Mouse (Mus musculus) CH12.LX (cell line): ENCODE measurements around the gene Ube2n. TPM values are rescaled to one million over a fixed set of nuclear protein-coding genes. Genes with fewer than 3 reads are reported as not detected.
A peak's percentile ranks its signal among the peaks of the same experiment; 100 is the strongest.

Experiments
- DNase-seq: peaks from one replicate; pipeline ENCODE4 v3.0.0-alpha.2; 2013; ENCODE audit errors: extremely low read depth
- H3K27ac ChIP-seq: 2 replicates; pipeline ENCODE4 v1.5.1; 2012; ENCODE audit warnings: low read depth, mild to moderate bottlenecking, control low read depth, moderate library complexity; ENCODE audit not compliant: insufficient read depth
- H3K27me3 ChIP-seq: replicated peaks from 2 replicates; pipeline ENCODE3; 2012; ENCODE audit warnings: inconsistent platforms
- H3K36me3 ChIP-seq, 2 experiments: replicated peaks in 1 of 2; 2 replicates each; pipeline versions ENCODE3 to v1.6.1; 2012; ENCODE audit warnings: inconsistent platforms in 1 of 2, low read length in 1 of 2, mild to moderate bottlenecking in 1 of 2, mixed read lengths in 1 of 2, moderate library complexity in 1 of 2; ENCODE audit not compliant: control insufficient read depth in 1 of 2, insufficient read depth in 1 of 2
- H3K4me1 ChIP-seq, 2 experiments: 2 replicates each; pipeline ENCODE4 v1.6.1; 2012; ENCODE audit warnings: inconsistent platforms in 1 of 2, moderate library complexity in 1 of 2; ENCODE audit not compliant: insufficient read depth in 2 of 2, control insufficient read depth in 1 of 2
- H3K4me2 ChIP-seq: 2 replicates; pipeline ENCODE4 v1.6.1; 2012; ENCODE audit warnings: low read depth, mild to moderate bottlenecking, control low read depth; ENCODE audit not compliant: poor library complexity, insufficient read depth, severe bottlenecking
- H3K4me3 ChIP-seq, 3 experiments: fragments of 150-350 bp in 1 of 3; sonication (generic) in 1 of 3; replicated peaks in 1 of 3; 2 replicates each; pipeline versions ENCODE3 to v1.5.1; 2011 to 2012; ENCODE audit warnings: low read depth in 2 of 3, low read length in 2 of 3, mild to moderate bottlenecking in 2 of 3, moderate library complexity in 2 of 3, control low read depth in 1 of 3, improper control_type of control experiment in 1 of 3, inconsistent platforms in 1 of 3, mixed read lengths in 1 of 3; ENCODE audit not compliant: poor library complexity in 1 of 3
- H3K79me2 ChIP-seq: replicated peaks from 2 replicates; pipeline ENCODE4 v1.6.1; 2012; ENCODE audit warnings: mild to moderate bottlenecking, moderate library complexity; ENCODE audit not compliant: control insufficient read depth, poor library complexity, insufficient read depth, severe bottlenecking; ENCODE audit errors: extremely low read depth
- H3K9ac ChIP-seq: 2 replicates; pipeline ENCODE4 v1.6.1; 2012; ENCODE audit warnings: low read depth, mild to moderate bottlenecking, control low read depth, moderate library complexity; ENCODE audit not compliant: insufficient read depth
- H3K9me3 ChIP-seq: replicated peaks from 2 replicates; pipeline ENCODE3; 2012; ENCODE audit warnings: low read length, inconsistent platforms, mixed read lengths
- BHLHE40 ChIP-seq: IDR thresholded peaks from 2 replicates; pipeline ENCODE4 v1.6.1; 2011; ENCODE audit warnings: mild to moderate bottlenecking, low read depth, low read length, improper control_type of control experiment
- CHD1 ChIP-seq: IDR thresholded peaks from 2 replicates; pipeline ENCODE4 v1.6.1; 2012; ENCODE audit warnings: low read depth, low read length, improper control_type of control experiment, inconsistent platforms
- CHD2 ChIP-seq: IDR thresholded peaks from 2 replicates; pipeline ENCODE4 v1.6.1; 2011; ENCODE audit warnings: low read length, improper control_type of control experiment
- CTCF ChIP-seq, 2 experiments: IDR thresholded peaks in 1 of 2; conservative IDR thresholded peaks in 1 of 2; 2 replicates each; pipeline ENCODE4 v1.5.1; 2011 to 2012; ENCODE audit warnings: low read depth in 2 of 2, low read length in 2 of 2, improper control_type of control experiment in 1 of 2, inconsistent platforms in 1 of 2, mild to moderate bottlenecking in 1 of 2, moderate library complexity in 1 of 2
- E2F4 ChIP-seq: IDR thresholded peaks from 2 replicates; pipeline ENCODE4 v1.6.1; 2011; ENCODE audit warnings: low read depth, low read length, improper control_type of control experiment; ENCODE audit not compliant: insufficient replicate concordance
- ELF1 ChIP-seq: IDR thresholded peaks from 2 replicates; pipeline ENCODE4 v1.6.1; 2014; ENCODE audit warnings: low read depth, mild to moderate bottlenecking, inconsistent platforms, low read length, improper control_type of control experiment
- EP300 ChIP-seq: IDR thresholded peaks from 2 replicates; pipeline ENCODE4 v1.6.1; 2011; ENCODE audit warnings: low read length, improper control_type of control experiment
- ETS1 ChIP-seq: conservative IDR thresholded peaks from 2 replicates; pipeline ENCODE4 v1.6.1; 2012; ENCODE audit warnings: low read depth, mild to moderate bottlenecking, inconsistent platforms, low read length, improper control_type of control experiment, moderate library complexity
- GABPA ChIP-seq: IDR thresholded peaks from 2 replicates; pipeline ENCODE4 v1.6.1; 2012; ENCODE audit warnings: low read depth, low read length, improper control_type of control experiment, inconsistent platforms; ENCODE audit not compliant: insufficient replicate concordance
- HCFC1 ChIP-seq: IDR thresholded peaks from 2 replicates; pipeline ENCODE4 v1.6.1; 2012; ENCODE audit warnings: low read depth, mild to moderate bottlenecking, inconsistent platforms, low read length, improper control_type of control experiment
- IRF4 ChIP-seq: IDR thresholded peaks from 2 replicates; pipeline ENCODE4 v1.6.1; 2014; ENCODE audit warnings: low read depth, mild to moderate bottlenecking, inconsistent platforms, low read length, improper control_type of control experiment
- JUN ChIP-seq: IDR thresholded peaks from 2 replicates; pipeline ENCODE4 v1.6.1; 2011; ENCODE audit warnings: low read depth, mild to moderate bottlenecking, low read length, improper control_type of control experiment, moderate library complexity; ENCODE audit not compliant: insufficient read depth
- JUND ChIP-seq: conservative IDR thresholded peaks from 2 replicates; pipeline ENCODE4 v1.6.1; 2011; ENCODE audit warnings: low read depth, low read length, improper control_type of control experiment
- KAT2A ChIP-seq: IDR thresholded peaks from 2 replicates; pipeline ENCODE4 v1.6.1; 2012; ENCODE audit warnings: low read length, improper control_type of control experiment, inconsistent platforms; ENCODE audit not compliant: insufficient replicate concordance
- MAFK ChIP-seq: IDR thresholded peaks from 2 replicates; pipeline ENCODE4 v1.6.1; 2011; ENCODE audit warnings: low read length, improper control_type of control experiment; ENCODE audit not compliant: insufficient replicate concordance
- MAX ChIP-seq: IDR thresholded peaks from 2 replicates; pipeline ENCODE4 v1.6.1; 2011; ENCODE audit warnings: low read length, improper control_type of control experiment
- MAZ ChIP-seq: IDR thresholded peaks from 2 replicates; pipeline ENCODE4 v1.6.1; 2012; ENCODE audit warnings: low read depth, mild to moderate bottlenecking, inconsistent platforms, low read length, improper control_type of control experiment, moderate library complexity
- MEF2A ChIP-seq: IDR thresholded peaks from 2 replicates; pipeline ENCODE4 v1.6.1; 2014; ENCODE audit warnings: low read depth, mild to moderate bottlenecking, inconsistent platforms, low read length, improper control_type of control experiment, borderline replicate concordance
- MXI1 ChIP-seq: IDR thresholded peaks from 2 replicates; pipeline ENCODE4 v1.6.1; 2011; ENCODE audit warnings: mild to moderate bottlenecking, low read depth, low read length, improper control_type of control experiment
- MYC ChIP-seq: IDR thresholded peaks from 2 replicates; pipeline ENCODE4 v1.6.1; 2011; ENCODE audit warnings: low read depth, mild to moderate bottlenecking, improper control_type of control experiment, low read length
- NELFE ChIP-seq: IDR thresholded peaks from 2 replicates; pipeline ENCODE4 v1.6.1; 2011; ENCODE audit warnings: low read depth, low read length, improper control_type of control experiment
- NRF1 ChIP-seq: IDR thresholded peaks from 2 replicates; pipeline ENCODE4 v1.6.1; 2014; ENCODE audit warnings: low read depth, mild to moderate bottlenecking, inconsistent platforms, low read length, improper control_type of control experiment, moderate library complexity
- PAX5 ChIP-seq: IDR thresholded peaks from 2 replicates; pipeline ENCODE4 v1.6.1; 2012; ENCODE audit warnings: low read length, inconsistent platforms, mixed read lengths
- POLR2A ChIP-seq: IDR thresholded peaks from 2 replicates; pipeline ENCODE4 v1.6.1; 2011; ENCODE audit warnings: low read depth, mild to moderate bottlenecking, improper control_type of control experiment, low read length
- POLR2AphosphoS2 ChIP-seq: IDR thresholded peaks from 2 replicates; pipeline ENCODE4 v1.6.1; 2011; ENCODE audit warnings: low read depth, low read length, improper control_type of control experiment
- RAD21 ChIP-seq: IDR thresholded peaks from 2 replicates; pipeline ENCODE4 v1.6.1; 2011; ENCODE audit warnings: low read depth, mild to moderate bottlenecking, low read length, improper control_type of control experiment, moderate library complexity
- RCOR1 ChIP-seq: conservative IDR thresholded peaks from 2 replicates; pipeline ENCODE4 v1.6.1; 2012; ENCODE audit warnings: low read depth, mild to moderate bottlenecking, inconsistent platforms, low read length, improper control_type of control experiment
- SIN3A ChIP-seq: IDR thresholded peaks from 2 replicates; pipeline ENCODE4 v1.6.1; 2012; ENCODE audit warnings: low read length, improper control_type of control experiment, inconsistent platforms
- SMC3 ChIP-seq: IDR thresholded peaks from 2 replicates; pipeline ENCODE4 v1.6.1; 2011; ENCODE audit warnings: low read depth, low read length, improper control_type of control experiment
- TCF12 ChIP-seq: IDR thresholded peaks from 2 replicates; pipeline ENCODE4 v1.6.1; 2014; ENCODE audit warnings: low read depth, mild to moderate bottlenecking, inconsistent platforms, low read length, improper control_type of control experiment
- UBTF ChIP-seq: IDR thresholded peaks from 2 replicates; pipeline ENCODE4 v1.6.1; 2012; ENCODE audit warnings: low read depth, mild to moderate bottlenecking, inconsistent platforms, low read length, improper control_type of control experiment, moderate library complexity
- USF1 ChIP-seq: IDR thresholded peaks from 2 replicates; pipeline ENCODE4 v1.6.1; 2014; ENCODE audit warnings: low read depth, mild to moderate bottlenecking, inconsistent platforms, low read length, improper control_type of control experiment
- USF2 ChIP-seq: conservative IDR thresholded peaks from 2 replicates; pipeline ENCODE4 v1.6.1; 2011; ENCODE audit warnings: low read depth, low read length, improper control_type of control experiment
- ZC3H11A ChIP-seq: IDR thresholded peaks from 2 replicates; pipeline ENCODE4 v1.6.1; 2012; ENCODE audit warnings: low read depth, mild to moderate bottlenecking, inconsistent platforms, low read length, improper control_type of control experiment
- ZMIZ1 ChIP-seq: IDR thresholded peaks from 2 replicates; pipeline ENCODE4 v1.6.1; 2012; ENCODE audit warnings: low read depth, mild to moderate bottlenecking, inconsistent platforms, low read length, improper control_type of control experiment
- ZNF384 ChIP-seq: IDR thresholded peaks from 2 replicates; pipeline ENCODE4 v1.6.1; 2012; ENCODE audit warnings: low read depth, low read length, improper control_type of control experiment, inconsistent platforms
- dilution Hi-C: fragments of 300-500 bp; cut with MboI; formaldehyde crosslinking; loops from 2 replicates; pipeline ENCODE4 v1.14.3; 2020; ENCODE audit warnings: low sequenced_read_pairs; ENCODE audit not compliant: extremely low pct_unique_long_range_greater_than_20kb, extremely low pct_ligation_motif_present
- in situ Hi-C: fragments of 300-500 bp; cut with MboI; formaldehyde crosslinking; loops from 3 replicates; pipeline ENCODE4 v1.14.3; 2019; ENCODE audit warnings: low sequenced_read_pairs, low pct_ligation_motif_present, low pct_unique_long_range_greater_than_20kb, mixed read lengths
- polyA plus RNA-seq: library from polyadenylated mRNA; unstranded; fragments of >175 nt; gene quantifications from 2 replicates; pipeline ENCODE4 v1.2.1, GENCODE M21; 2012; ENCODE audit warnings: low read depth; ENCODE audit not compliant: insufficient read length
- total RNA-seq, 2 experiments: library from RNA; depleted of rRNA; stranded (reverse); fragments of 300-350 nt in 1 of 2; fragments of >200 nt in 1 of 2; gene quantifications; 2 replicates each; pipeline ENCODE4 v1.2.3; 2012 to 2014

Ube2n gene
- total and polyA plus RNA-seq, 3 experiments: 71.9 to 265 (median 237) TPM

DNA sequence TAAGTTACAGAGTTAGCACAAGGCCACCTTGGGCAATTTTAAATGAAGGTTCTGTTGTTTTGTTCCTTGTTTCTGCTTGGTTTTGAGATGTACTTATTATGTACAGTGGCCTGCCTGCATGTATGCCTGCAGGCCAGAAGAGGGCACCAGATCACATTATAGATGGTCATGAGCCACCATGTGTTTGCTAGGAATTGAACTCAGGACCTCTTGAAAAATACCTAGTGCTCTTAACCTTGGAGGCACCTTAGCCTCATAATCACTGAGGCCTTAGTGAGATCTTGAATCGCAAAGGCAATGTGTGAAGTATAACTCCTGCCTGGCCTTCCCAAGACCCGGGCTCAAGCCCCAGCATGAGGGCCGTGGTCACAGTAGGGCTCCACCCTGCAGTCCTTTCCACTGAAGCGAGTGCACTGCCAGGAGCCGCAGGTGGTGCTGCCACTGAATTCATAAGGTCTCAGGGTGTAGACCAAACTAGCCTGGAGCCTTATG, 42.4 kb downstream of the Ube2n start:
- dilution Hi-C loops (no loop called here), in situ Hi-C loops (loop anchor here (5.0 to 25.0 kb wide), 3 partner anchors 305 to 480 kb away; no protein-coding TSS in a partner anchor)
- H3K36me3 ChIP-seq: peaks cover 3 to 58% of the 10 kb centered on the region in 2 experiments
- no peak overlapping the region for H3K4me2 ChIP-seq
- H3K9ac ChIP-seq: no peak overlapping the region
- H3K27ac ChIP-seq: no peak overlapping the region
- H3K4me3 ChIP-seq: no peak overlapping the region
- H3K27me3 ChIP-seq: no peaks in the 10 kb centered on the region
- peaks cover 35% of the 10 kb centered on the region for H3K79me2 ChIP-seq
- H3K4me1 ChIP-seq: peaks cover 4 to 41% of the 10 kb centered on the region in 2 experiments
- DNase-seq: peak; percentile 33
- TF ChIP-seq RCOR1: no peak
- no peak for TF ChIP-seq BHLHE40
- no peak for TF ChIP-seq GABPA
- TF ChIP-seq NELFE: no peak
- TF ChIP-seq POLR2A: no peak
- TF ChIP-seq POLR2AphosphoS2: no peak
- no peak for TF ChIP-seq CHD1
- TF ChIP-seq MXI1: no peak
- no peak for TF ChIP-seq MAZ
- no peak for TF ChIP-seq ZC3H11A
- TF ChIP-seq MAX: no peak
- no peak for TF ChIP-seq ZMIZ1
- no peak for TF ChIP-seq ETS1
- TF ChIP-seq HCFC1: no peak
- TF ChIP-seq NRF1: no peak
- TF ChIP-seq UBTF: no peak
- TF ChIP-seq KAT2A: no peak
- no peak for TF ChIP-seq E2F4
- TF ChIP-seq MEF2A: no peak
- TF ChIP-seq SMC3: peak; percentile 81
- peak; percentile 76 for TF ChIP-seq RAD21
- peak; percentile 66 to 80 for TF ChIP-seq CTCF (conservative IDR thresholded peaks at IDR 0.05 in 1 of 2, IDR thresholded peaks at IDR 0.05 in 1 of 2; ENCODE audit: low read depth in 2 of 2, low read length in 2 of 2)
- TF ChIP-seq JUN: no peak
- no peak for TF ChIP-seq PAX5
- TF ChIP-seq CHD2: no peak
- no peak for TF ChIP-seq EP300
- no peak for TF ChIP-seq ZNF384
- TF ChIP-seq USF2: no peak
- no peak for TF ChIP-seq TCF12
- TF ChIP-seq MAFK: no peak
- TF ChIP-seq SIN3A: no peak
- no peak for TF ChIP-seq ELF1
- TF ChIP-seq JUND: no peak
- no peak for TF ChIP-seq IRF4
- no peak for TF ChIP-seq USF1
- peak; percentile 76; the same call in 1 of the 2 replicates for TF ChIP-seq MYC
- no peaks in the 10 kb centered on the region for H3K9me3 ChIP-seq
